Mouse (Mus musculus): ENCODE measurements around the gene Vmn1r46. TPM values are rescaled to one million over a fixed set of nuclear protein-coding genes. Genes with fewer than 3 reads are reported as not detected.
"Not testable (repeated sequence)": the region's sequence is repeated elsewhere in the genome, so short reads cannot be mapped to it uniquely, and the experiment has no call there.

Vmn1r46 gene
- not detected for total RNA-seq (2021)

DNA sequence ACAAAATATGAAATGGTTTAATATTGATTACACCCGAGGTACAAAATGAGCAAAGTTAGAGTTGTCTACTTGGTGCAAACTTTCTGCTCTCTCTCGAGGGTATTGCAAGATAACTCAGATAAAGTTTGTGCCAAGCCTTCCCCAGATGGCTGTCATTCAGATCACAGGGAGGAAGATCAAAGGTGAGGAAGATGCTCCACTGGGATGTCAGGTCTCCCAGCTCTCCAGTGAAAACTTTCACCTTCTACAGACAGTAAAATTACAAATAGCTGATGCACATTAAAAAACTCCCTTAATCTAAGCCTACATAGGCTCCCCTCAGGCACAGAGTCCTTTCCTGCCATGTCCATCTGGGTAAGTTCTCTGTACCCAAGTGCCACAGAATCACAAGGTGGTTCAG, at the start of gene Vmn1r46:
Gene Vmn1r46 (plus strand): TSS at position 301 of the 400 bp plus-strand sequence.
- DNase-seq (ENCODE audit: low spot score) = no peak
- intact Hi-C loops (cut with DNase I) = no loop called here

DNA sequence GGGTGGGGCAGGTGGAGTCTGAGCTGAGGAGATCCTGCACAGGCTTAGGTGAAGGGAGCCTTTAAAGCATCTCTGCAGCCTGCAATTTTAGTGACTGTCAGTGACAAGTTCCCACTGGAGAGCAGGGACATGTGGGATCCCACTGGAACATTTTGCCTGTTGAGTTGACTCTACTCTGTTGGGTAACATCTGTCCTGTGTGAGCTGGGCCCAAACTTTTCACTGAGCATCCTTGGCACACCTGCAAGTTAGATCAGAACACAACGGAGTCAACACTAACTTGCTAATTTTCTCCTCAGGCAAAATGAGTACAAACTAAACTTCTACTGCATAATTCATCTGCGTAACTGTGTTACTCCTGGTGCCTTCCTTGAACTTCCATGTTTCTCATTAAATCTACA, 28.6 kb upstream of the Vmn1r46 start, which contains the start of gene Vmn1r45:
Gene Vmn1r45 (minus strand): TSS at position 101 of the 400 bp plus-strand sequence.
- DNase-seq (ENCODE audit: low spot score); intact Hi-C loops (cut with DNase I): not testable (repeated sequence)

DNA sequence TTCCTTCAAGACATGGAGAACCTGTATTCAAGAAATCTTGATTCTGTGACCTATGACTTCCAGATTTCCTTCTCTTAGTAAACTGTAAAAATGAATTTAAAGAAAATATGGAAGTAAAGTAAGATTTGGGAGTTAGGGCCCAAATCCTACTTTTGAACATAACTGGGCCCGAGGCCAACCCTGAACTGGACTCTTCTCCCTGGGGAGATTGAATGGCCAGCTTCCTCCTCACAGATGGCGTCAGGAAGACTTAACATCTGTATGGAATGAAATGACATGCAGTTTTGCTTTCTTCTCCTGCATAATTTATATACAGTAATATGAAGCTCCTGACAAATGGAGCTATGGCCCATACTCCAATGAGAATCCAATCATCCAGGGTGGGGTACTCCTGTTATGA, 28.2 kb upstream of the Vmn1r46 start:
- intact Hi-C loops (cut with DNase I) = no loop called here
- no peak for DNase-seq (ENCODE audit: low spot score)

DNA sequence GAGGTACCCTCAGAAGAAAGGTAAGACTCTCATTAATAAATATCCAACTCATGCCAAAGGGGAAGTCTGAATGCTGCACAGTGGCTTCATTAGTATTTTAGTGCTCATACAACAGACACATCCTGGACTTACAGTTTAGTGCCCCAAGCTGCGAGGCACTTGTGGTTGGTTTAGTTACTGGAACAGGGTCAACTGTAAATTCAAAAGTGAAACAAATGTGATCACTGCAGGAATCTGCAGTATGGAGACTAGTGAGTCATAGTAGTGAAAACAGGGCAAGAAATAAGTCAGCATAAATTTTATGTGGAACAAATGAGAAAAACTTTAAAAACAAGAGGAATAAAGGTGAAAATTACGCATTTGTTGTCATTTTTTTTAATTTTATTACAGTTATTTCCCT, 15.6 kb upstream of the Vmn1r46 start:
- DNase-seq (ENCODE audit: low spot score) = no peak
- intact Hi-C loops (cut with DNase I) = loop anchor here (5.0 kb wide), 1 partner anchor 189 kb away; no protein-coding TSS in a partner anchor

DNA sequence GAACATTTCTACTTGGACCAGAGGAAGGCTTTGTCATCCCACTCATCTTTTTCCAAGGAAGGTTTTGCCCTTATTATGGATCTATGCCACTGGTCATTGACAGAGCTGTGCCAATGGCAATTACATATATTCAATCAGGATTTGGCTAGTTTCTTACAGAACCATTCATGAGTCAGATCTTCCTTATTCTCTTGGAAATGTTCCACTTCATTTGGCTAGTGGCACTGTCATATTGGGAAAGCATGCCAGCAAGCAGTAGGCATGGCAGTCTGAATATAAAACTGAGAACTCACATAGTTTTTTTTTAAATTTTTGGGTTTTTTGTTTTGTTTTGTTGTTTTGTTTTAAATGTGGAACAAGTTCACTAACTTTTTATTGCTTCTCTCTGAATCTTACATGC, 2.8 kb upstream of the Vmn1r46 start:
- intact Hi-C loops (cut with DNase I) = no loop called here
- DNase-seq (ENCODE audit: low spot score) = no peak

DNA sequence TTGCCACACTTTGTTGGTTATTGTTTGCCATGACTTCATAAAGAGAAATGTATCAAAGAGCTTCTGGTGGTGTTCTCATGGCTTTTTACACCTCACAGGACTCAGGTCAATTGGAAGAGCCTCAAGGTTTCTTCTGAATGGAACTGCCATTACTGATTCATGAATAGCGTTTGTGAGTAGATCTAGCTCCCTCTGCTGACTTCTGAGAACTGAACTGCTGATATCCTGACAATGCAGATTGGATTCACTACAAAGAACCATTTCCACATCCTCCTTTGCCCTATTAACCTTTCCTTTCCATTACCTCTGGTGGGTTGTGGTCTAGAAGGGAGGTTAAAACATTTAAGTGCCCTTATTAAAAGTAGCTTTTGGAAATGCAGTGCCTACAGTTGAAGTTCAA, 16.9 kb downstream of the Vmn1r46 start:
- DNase-seq (ENCODE audit: low spot score) = no peak
- intact Hi-C loops (cut with DNase I) = loop anchor here (10.0 kb wide), 1 partner anchor 301 kb away; no protein-coding TSS in a partner anchor

DNA sequence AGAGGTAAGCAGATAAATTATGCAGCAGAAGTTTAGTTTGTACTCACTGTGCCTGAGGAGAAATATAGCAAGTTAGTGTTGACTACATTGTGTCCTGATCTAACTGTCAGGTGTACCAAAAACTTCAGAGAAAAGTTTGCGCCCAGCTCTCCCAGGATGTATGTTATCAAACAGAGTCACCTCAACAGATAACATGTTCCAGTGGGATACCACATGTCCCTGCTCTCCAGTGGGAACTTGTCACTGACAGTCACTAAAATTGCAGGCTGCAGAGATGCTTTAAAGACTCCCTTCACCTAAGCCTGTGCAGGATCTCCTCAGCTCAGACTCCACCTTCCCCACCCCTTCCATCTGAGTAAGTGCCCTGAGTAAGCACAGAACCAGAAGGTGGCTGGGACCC, 46.7 kb downstream of the Vmn1r46 start, which contains the start of gene Vmn1r47:
Gene Vmn1r47 (plus strand): TSS at position 301 of the 400 bp plus-strand sequence.
- intact Hi-C loops (cut with DNase I); DNase-seq (ENCODE audit: low spot score): not testable (repeated sequence)

Other genes with a start within 250 kb of the Vmn1r46 start
- gene Vmn1r41, start 228.5 kb upstream of the Vmn1r46 start, total RNA-seq (2021) = not detected
- gene Vmn1r42, start 92.9 kb upstream of the Vmn1r46 start, total RNA-seq (2021) = under 1 TPM in 1 of 2 experiments, not detected in 1; 0.08 TPM
- not detected for gene Vmn1r43, start 92.9 kb upstream of the Vmn1r46 start, total RNA-seq (2021)
- not detected for gene Vmn1r44, start 85.7 kb upstream of the Vmn1r46 start, total RNA-seq (2021)
- gene Vmn1r45, start 28.7 kb upstream of the Vmn1r46 start, total RNA-seq (2021) = not detected
- gene Vmn1r47, start 46.8 kb downstream of the Vmn1r46 start, total RNA-seq (2021) = not detected
- not detected for gene Vmn1r48, start 67.5 kb downstream of the Vmn1r46 start, total RNA-seq (2021)
- not detected for gene Vmn1r49, start 109.2 kb downstream of the Vmn1r46 start, total RNA-seq (2021)
- not detected for gene Vmn1r50, start 132.1 kb downstream of the Vmn1r46 start, total RNA-seq (2021)
- not detected for gene Vmn1r51, start 153.3 kb downstream of the Vmn1r46 start, total RNA-seq (2021)
- gene Vmn1r52, start 205.5 kb downstream of the Vmn1r46 start, total RNA-seq (2021) = not detected
- gene V1ra8, start 233.5 kb downstream of the Vmn1r46 start, total RNA-seq (2021) = not detected